Mouse (Mus musculus): ENCODE data around the gene Polk. TPM values are rescaled to one million over a fixed set of nuclear protein-coding genes. Genes with fewer than 3 reads are reported as not detected.

Polk gene
- total RNA-seq, 2 experiments from 2014 or later, result 5.3 to 7.4 TPM

GRCm38 (mm10) chr13:96487230-96487629 is 55.1 kb downstream of the Polk start:
- Histone ChIP-seq H3K4me3 (no peak overlapping the region), H3K27ac (no peak overlapping the region)
- intact Hi-C loops (cut with DNase I), result no loop called here
- DNase-seq, result no peak
- TF ChIP-seq CTCF (IDR thresholded peaks at IDR 0.05), result no peak

GRCm38 (mm10) chr13:96478991-96479390 is 63.4 kb downstream of the Polk start:
- intact Hi-C loops (cut with DNase I), result no loop called here

GRCm38 (mm10) chr13:96477226-96477625 is 65.2 kb downstream of the Polk start:
- Histone ChIP-seq H3K27ac (no peak overlapping the region), H3K4me3 (no peak overlapping the region)
- intact Hi-C loops (cut with DNase I), result no loop called here
- no peak for DNase-seq
- TF ChIP-seq CTCF (IDR thresholded peaks at IDR 0.05), result no peak

More at GRCm38 (mm10) chr13:96478991-96479390, 63.4 kb downstream of the Polk start:
- Histone ChIP-seq H3K4me3 (no peak overlapping the region), H3K27ac (no peak overlapping the region)
- TF ChIP-seq CTCF (IDR thresholded peaks at IDR 0.05), result no peak
- no peak for DNase-seq

- DNase-seq, result no peak
- intact Hi-C loops (cut with DNase I), result no loop called here
- Histone ChIP-seq H3K4me3 (no peak within 1 kb of the TSS), H3K27ac (no peak within 1 kb of the TSS)
- TF ChIP-seq CTCF (IDR thresholded peaks at IDR 0.05), result no peak
Measured at GRCm38 (mm10) chr13:96470957-96471356, 71.4 kb downstream of the Polk start, which contains the start of gene Ankdd1b. Gene Ankdd1b, minus strand, starts transcription at chr13:96471198.

- Histone ChIP-seq H3K27ac (no peak overlapping the region), H3K4me3 (no peak overlapping the region)
- DNase-seq, result no peak
- no peak for TF ChIP-seq CTCF (IDR thresholded peaks at IDR 0.05)
- intact Hi-C loops (cut with DNase I), result no loop called here
Measured at GRCm38 (mm10) chr13:96470556-96470955, 71.8 kb downstream of the Polk start.

GRCm38 (mm10) chr13:96468678-96469077 is 73.7 kb downstream of the Polk start:
- TF ChIP-seq CTCF (IDR thresholded peaks at IDR 0.05), result no peak
- intact Hi-C loops (cut with DNase I), result no loop called here
- no peak overlapping the region for H3K27ac ChIP-seq

GRCm38 (mm10) chr13:96465315-96465714 is 77.1 kb downstream of the Polk start:
- Histone ChIP-seq H3K4me3 (no peak overlapping the region), H3K27ac (no peak overlapping the region)
- intact Hi-C loops (cut with DNase I), result no loop called here
- DNase-seq, result no peak
- no peak for TF ChIP-seq CTCF (IDR thresholded peaks at IDR 0.05)

More at GRCm38 (mm10) chr13:96468678-96469077, 73.7 kb downstream of the Polk start:
- no peak for DNase-seq
- no peak overlapping the region for H3K4me3 ChIP-seq

- intact Hi-C loops (cut with DNase I), result no loop called here
- TF ChIP-seq CTCF (IDR thresholded peaks at IDR 0.05), result no peak
- no peak overlapping the region for H3K4me3 ChIP-seq
- DNase-seq, result no peak
- no peak overlapping the region for H3K27ac ChIP-seq
Measured at GRCm38 (mm10) chr13:96462644-96463043, 79.7 kb downstream of the Polk start.

GRCm38 (mm10) chr13:96458606-96459005 is 83.8 kb downstream of the Polk start:
- DNase-seq, result no peak
- Histone ChIP-seq H3K27ac (no peak overlapping the region), H3K4me3 (no peak overlapping the region)
- intact Hi-C loops (cut with DNase I), result no loop called here
- TF ChIP-seq CTCF (IDR thresholded peaks at IDR 0.05), result no peak

GRCm38 (mm10) chr13:96458018-96458417 is 84.4 kb downstream of the Polk start:
- intact Hi-C loops (cut with DNase I), result no loop called here
- no peak overlapping the region for H3K27ac ChIP-seq

GRCm38 (mm10) chr13:96457566-96457965 is 84.8 kb downstream of the Polk start:
- no peak for DNase-seq
- Histone ChIP-seq H3K4me3 (no peak overlapping the region), H3K27ac (no peak overlapping the region)
- intact Hi-C loops (cut with DNase I), result no loop called here
- TF ChIP-seq CTCF (IDR thresholded peaks at IDR 0.05), result no peak

More at GRCm38 (mm10) chr13:96458018-96458417, 84.4 kb downstream of the Polk start:
- DNase-seq, result no peak
- no peak for TF ChIP-seq CTCF (IDR thresholded peaks at IDR 0.05)
- no peak overlapping the region for H3K4me3 ChIP-seq

GRCm38 (mm10) chr13:96454288-96454687 is 88.1 kb downstream of the Polk start:
- no peak for TF ChIP-seq CTCF (IDR thresholded peaks at IDR 0.05)
- no peak for DNase-seq
- H3K4me3 ChIP-seq, result no peak overlapping the region
- intact Hi-C loops (cut with DNase I), result no loop called here
- no peak overlapping the region for H3K27ac ChIP-seq

GRCm38 (mm10) chr13:96452621-96453020 is 89.8 kb downstream of the Polk start:
- intact Hi-C loops (cut with DNase I), result no loop called here
- TF ChIP-seq CTCF (IDR thresholded peaks at IDR 0.05), result no peak
- H3K27ac ChIP-seq, result no peak overlapping the region
- no peak overlapping the region for H3K4me3 ChIP-seq
- no peak for DNase-seq

GRCm38 (mm10) chr13:96451386-96452140 is 90.8 kb downstream of the Polk start:
- H3K27ac ChIP-seq, result 0 out of 2 replicates have a peak overlapping the region, but pooled peaks have one; percentile 12
- H3K4me3 ChIP-seq, result no peak overlapping the region
- no peak for TF ChIP-seq CTCF (IDR thresholded peaks at IDR 0.05)
- no peak for DNase-seq
- intact Hi-C loops (cut with DNase I), result no loop called here

All from gastrocnemius, adult 2 months (tissue).